Mouse (Mus musculus): ENCODE data around the gene Ltbp2. TPM values are rescaled to one million over a fixed set of nuclear protein-coding genes. Genes with fewer than 3 reads are reported as not detected.

The Ltbp2 gene
- total RNA-seq, 4 experiments from 2014 or later, result 0.88 to 1.1 (median 1.1) TPM

GRCm38 (mm10) chr12:84880091-84880490 is 3.8 kb upstream of the Ltbp2 start:
- no peak for DNase-seq (ENCODE audit: low spot score)

GRCm38 (mm10) chr12:84875761-84876480 is 411 bp downstream of the Ltbp2 start:
- no peak for DNase-seq (ENCODE audit: low spot score)

GRCm38 (mm10) chr12:84873434-84873833 is 2.9 kb downstream of the Ltbp2 start:
- DNase-seq (ENCODE audit: low spot score), result no peak

- DNase-seq (ENCODE audit: low spot score), result no peak
Observed at GRCm38 (mm10) chr12:84872310-84872709, 4.0 kb downstream of the Ltbp2 start.

- no peak for DNase-seq (ENCODE audit: low spot score)
Observed at GRCm38 (mm10) chr12:84865431-84865830, 10.9 kb downstream of the Ltbp2 start.

GRCm38 (mm10) chr12:84864801-84865200 is 11.5 kb downstream of the Ltbp2 start:
- DNase-seq (ENCODE audit: low spot score), result no peak

GRCm38 (mm10) chr12:84863196-84863595 is 13.1 kb downstream of the Ltbp2 start:
- DNase-seq (ENCODE audit: low spot score), result no peak

GRCm38 (mm10) chr12:84862136-84862910 is 14.0 kb downstream of the Ltbp2 start:
- peak; percentile 63 for DNase-seq (ENCODE audit: low spot score)

- no peak for DNase-seq (ENCODE audit: low spot score)
Observed at GRCm38 (mm10) chr12:84858149-84859113, 17.9 kb downstream of the Ltbp2 start.

- DNase-seq (ENCODE audit: low spot score), result no peak
Observed at GRCm38 (mm10) chr12:84857706-84858105, 18.6 kb downstream of the Ltbp2 start.

GRCm38 (mm10) chr12:84856532-84856931 is 19.8 kb downstream of the Ltbp2 start:
- DNase-seq (ENCODE audit: low spot score), result no peak

- DNase-seq (ENCODE audit: low spot score), result no peak
Observed at GRCm38 (mm10) chr12:84855084-84855625, 21.2 kb downstream of the Ltbp2 start.

GRCm38 (mm10) chr12:84854392-84855033 is 21.8 kb downstream of the Ltbp2 start:
- no peak for DNase-seq (ENCODE audit: low spot score)

GRCm38 (mm10) chr12:84851403-84852040 is 24.8 kb downstream of the Ltbp2 start:
- peak; percentile 57 for DNase-seq (ENCODE audit: low spot score)

GRCm38 (mm10) chr12:84847882-84848281 is 28.4 kb downstream of the Ltbp2 start:
- DNase-seq (ENCODE audit: low spot score), result no peak

GRCm38 (mm10) chr12:84847480-84847879 is 28.9 kb downstream of the Ltbp2 start:
- DNase-seq (ENCODE audit: low spot score), result no peak

- no peak for DNase-seq (ENCODE audit: low spot score)
Observed at GRCm38 (mm10) chr12:84846594-84847014, 29.7 kb downstream of the Ltbp2 start.

- no peak for DNase-seq (ENCODE audit: low spot score)
Observed at GRCm38 (mm10) chr12:84842706-84843105, 33.6 kb downstream of the Ltbp2 start.

- DNase-seq (ENCODE audit: low spot score), result no peak
Observed at GRCm38 (mm10) chr12:84841158-84842140, 34.9 kb downstream of the Ltbp2 start.

Measured in heart, adult 8-10 months (tissue).